Mouse (Mus musculus) ES-E14 (cell line): ENCODE measurements around the gene Arhgap20. TPM values are rescaled to one million over a fixed set of nuclear protein-coding genes. Genes with fewer than 3 reads are reported as not detected.

Experiments
- DNase-seq: peaks from one replicate; pipeline ENCODE4 v3.0.0-alpha.2; 2013; ENCODE audit warnings: low read depth, low spot score
- H3K27ac ChIP-seq: 2 replicates; pipeline ENCODE4 v1.5.1; 2012; ENCODE audit warnings: low read depth, mild to moderate bottlenecking, low read length, moderate library complexity, mixed read lengths; ENCODE audit not compliant: poor library complexity, insufficient read depth, severe bottlenecking
- H3K36me3 ChIP-seq: 2 replicates; pipeline ENCODE4 v1.6.1; 2012; ENCODE audit warnings: mild to moderate bottlenecking, low read length, moderate library complexity, mixed read lengths; ENCODE audit not compliant: control insufficient read depth, poor library complexity, insufficient read depth, severe bottlenecking
- H3K4me1 ChIP-seq, 2 experiments: fragments of 150-350 bp in 1 of 2; sonication (generic) in 1 of 2; 2 replicates each; pipeline ENCODE4 v1.6.1; 2012; ENCODE audit warnings: low read length in 2 of 2, mild to moderate bottlenecking in 1 of 2, mixed read lengths in 1 of 2; ENCODE audit not compliant: control insufficient read depth in 2 of 2, insufficient read depth in 2 of 2, poor library complexity in 1 of 2
- H3K4me3 ChIP-seq, 2 experiments: fragments of 150-350 bp in 1 of 2; sonication (generic) in 1 of 2; 2 replicates each; pipeline ENCODE4 v1.5.1; 2012; ENCODE audit warnings: low read length in 2 of 2, low read depth in 1 of 2, mild to moderate bottlenecking in 1 of 2, mixed read lengths in 1 of 2; ENCODE audit not compliant: insufficient read depth in 1 of 2, poor library complexity in 1 of 2, severe bottlenecking in 1 of 2
- H3K9ac ChIP-seq: 2 replicates; pipeline ENCODE4 v1.6.1; 2012; ENCODE audit warnings: low read depth, mild to moderate bottlenecking, low read length, mixed read lengths; ENCODE audit not compliant: poor library complexity, insufficient read depth, severe bottlenecking
- H3K9me3 ChIP-seq: fragments of 150-350 bp; sonication (generic); 2 replicates; pipeline ENCODE4 v1.6.1; 2012; ENCODE audit warnings: low read depth, mild to moderate bottlenecking, low read length; ENCODE audit not compliant: control insufficient read depth, insufficient read depth
- CHD2 ChIP-seq: IDR thresholded peaks from 2 replicates; pipeline ENCODE4 v1.6.1; 2014; ENCODE audit warnings: mild to moderate bottlenecking, low read depth, low read length, inconsistent platforms
- HCFC1 ChIP-seq: IDR thresholded peaks from 2 replicates; pipeline ENCODE4 v1.6.1; 2012; ENCODE audit warnings: low read length, inconsistent platforms, borderline replicate concordance; ENCODE audit not compliant: insufficient read depth
- MAFK ChIP-seq: IDR thresholded peaks from 2 replicates; pipeline ENCODE4 v1.6.1; 2014; ENCODE audit warnings: mild to moderate bottlenecking, low read depth, low read length, inconsistent platforms; ENCODE audit not compliant: insufficient read depth
- ZC3H11A ChIP-seq: IDR thresholded peaks from 2 replicates; pipeline ENCODE4 v1.6.1; 2012; ENCODE audit warnings: low read depth, mild to moderate bottlenecking, inconsistent platforms, low read length, borderline replicate concordance
- ZNF384 ChIP-seq: IDR thresholded peaks from 2 replicates; pipeline ENCODE4 v1.6.1; 2012; ENCODE audit warnings: low read depth, low read length, inconsistent platforms
- in situ Hi-C, 2 experiments: fragments of 600-800 bp; cut with MboI; formaldehyde crosslinking; loops; one replicate each; pipeline ENCODE4 v1.15.1; 2025; ENCODE audit warnings: low sequenced_read_pairs in 2 of 2, inconsistent platforms in 1 of 2; ENCODE audit not compliant: unreplicated experiment in 2 of 2
- total RNA-seq: library from RNA; depleted of rRNA; stranded (reverse); fragments of 300-350 nt; gene quantifications from 2 replicates; pipeline ENCODE4 v1.2.3, GENCODE M21; 2012

Arhgap20 gene
- total RNA-seq, 1 experiment: 0.31 TPM

- no peaks in the 10 kb centered on the region for H3K9me3 ChIP-seq
- H3K36me3 ChIP-seq: no peaks in the 10 kb centered on the region
- no peak overlapping the region for H3K27ac ChIP-seq
- TF ChIP-seq CHD2: no peak
- no peak for TF ChIP-seq MAFK
- no peak for DNase-seq
- H3K4me3 ChIP-seq: no peak overlapping the region
- H3K4me1 ChIP-seq: no peaks in the 10 kb centered on the region
- in situ Hi-C loops: no loop called here
- no peak overlapping the region for H3K9ac ChIP-seq
Measured at GRCm38 (mm10) chr9:51843216-51843615, 78.1 kb downstream of the Arhgap20 start.

- DNase-seq: no peak
- H3K27ac ChIP-seq: no peak overlapping the region
- in situ Hi-C loops: no loop called here
- no peak overlapping the region for H3K4me3 ChIP-seq
- no peaks in the 10 kb centered on the region for H3K36me3 ChIP-seq
- TF ChIP-seq HCFC1 (no peak), ZNF384 (no peak), ZC3H11A (no peak), MAFK (no peak), CHD2 (no peak)
- no peaks in the 10 kb centered on the region for H3K9me3 ChIP-seq
- H3K9ac ChIP-seq: no peak overlapping the region
- no peaks in the 10 kb centered on the region for H3K4me1 ChIP-seq
Measured at GRCm38 (mm10) chr9:51845796-51846195, 80.7 kb downstream of the Arhgap20 start.

- in situ Hi-C loops: no loop called here
- Histone ChIP-seq H3K4me3 (no peak overlapping the region), H3K9me3 (no peaks in the 10 kb centered on the region), H3K27ac (no peak overlapping the region), H3K4me1 (no peaks in the 10 kb centered on the region), H3K36me3 (no peaks in the 10 kb centered on the region), H3K9ac (no peak overlapping the region)
- no peak for DNase-seq
- no peak for TF ChIP-seq HCFC1
Measured at GRCm38 (mm10) chr9:51853772-51854171, 88.6 kb downstream of the Arhgap20 start.

GRCm38 (mm10) chr9:51864273-51864672 lies 99.1 kb downstream of the Arhgap20 start:
- Histone ChIP-seq H3K4me3 (no peak overlapping the region), H3K4me1 (no peaks in the 10 kb centered on the region), H3K9ac (no peak overlapping the region), H3K36me3 (no peaks in the 10 kb centered on the region), H3K9me3 (no peaks in the 10 kb centered on the region), H3K27ac (no peak overlapping the region)
- in situ Hi-C loops: no loop called here
- TF ChIP-seq HCFC1: no peak
- TF ChIP-seq CHD2: no peak
- no peak for TF ChIP-seq MAFK
- TF ChIP-seq ZC3H11A: no peak
- TF ChIP-seq ZNF384: no peak
- DNase-seq: no peak

GRCm38 (mm10) chr9:51866634-51867033 lies 101.5 kb downstream of the Arhgap20 start:
- no peaks in the 10 kb centered on the region for H3K36me3 ChIP-seq
- no peak for DNase-seq
- no peaks in the 10 kb centered on the region for H3K9me3 ChIP-seq
- TF ChIP-seq MAFK (no peak), ZC3H11A (no peak), CHD2 (no peak), ZNF384 (no peak), HCFC1 (no peak)
- no peaks in the 10 kb centered on the region for H3K4me1 ChIP-seq
- no peak overlapping the region for H3K27ac ChIP-seq
- in situ Hi-C loops: no loop called here
- no peak overlapping the region for H3K9ac ChIP-seq
- no peak overlapping the region for H3K4me3 ChIP-seq
